Mouse (Mus musculus) heart, embryonic 16.5 days (tissue): Measurements from ENCODE around the gene Toe1. TPM values are rescaled to one million over a fixed set of nuclear protein-coding genes. Genes with fewer than 3 reads are reported as not detected.
"Not testable (repeated sequence)": the region's sequence is repeated elsewhere in the genome, so short reads cannot be mapped to it uniquely, and the experiment has no call there.

Experiments used
- ATAC-seq: fragments of 200-750 bp; cut with Nextera tagmentation; replicated peaks from 2 replicates; pipeline ENCODE4 v1.8.0; 2017; ENCODE audit warnings: moderate number of reproducible peaks; ENCODE audit not compliant: insufficient read depth, low FRiP score; ENCODE audit errors: extremely low read depth
- H3K27ac ChIP-seq: fragments of 300-500 bp; sonication (generic); 2 replicates; pipeline ENCODE4 v1.5.1; 2014; ENCODE audit warnings: mild to moderate bottlenecking, low read length, control low read depth, moderate library complexity
- H3K27me3 ChIP-seq: fragments of 300-500 bp; sonication (generic); 2 replicates; pipeline ENCODE4 v1.6.1; 2014; ENCODE audit warnings: low read length, mixed read lengths; ENCODE audit not compliant: control insufficient read depth, insufficient read depth
- H3K36me3 ChIP-seq: fragments of 300-500 bp; sonication (generic); 2 replicates; pipeline ENCODE4 v1.6.1; 2014; ENCODE audit not compliant: control insufficient read depth, insufficient read depth
- H3K4me1 ChIP-seq: fragments of 300-500 bp; sonication (generic); 2 replicates; pipeline ENCODE4 v1.6.1; 2014; ENCODE audit warnings: low read length, mixed read lengths; ENCODE audit not compliant: control insufficient read depth, insufficient read depth
- H3K4me2 ChIP-seq: fragments of 300-500 bp; sonication (generic); 2 replicates; pipeline ENCODE4 v1.6.1; 2014; ENCODE audit warnings: low read depth, mild to moderate bottlenecking, control low read depth, low read length
- H3K4me3 ChIP-seq: fragments of 300-500 bp; sonication (generic); 2 replicates; pipeline ENCODE4 v1.5.1; 2014; ENCODE audit warnings: mild to moderate bottlenecking, control low read depth, low read length
- H3K9ac ChIP-seq: fragments of 300-500 bp; sonication (generic); 2 replicates; pipeline ENCODE4 v1.6.1; 2014; ENCODE audit warnings: low read length, control low read depth
- H3K9me3 ChIP-seq: fragments of 300-500 bp; sonication (generic); replicated peaks from 2 replicates; pipeline ENCODE4 v1.6.1; 2016; ENCODE audit warnings: low read length; ENCODE audit not compliant: control insufficient read depth
- WGBS: fragments of 180-500 bp; shearing (Covaris S2); extraction: QIAGEN DNeasy Blood & Tissue Kit; methylation state at CpG from one replicate; pipeline ENCODE4 v1.1.7; 2014; 5-methylcytosine and 5-hydroxymethylcytosine counted together
- polyA plus RNA-seq: library from polyadenylated mRNA; unstranded; fragments of >200 nt; fragmentation: Nextera tagmentation; extraction: Ambion mirVana; gene quantifications from 2 replicates; pipeline ENCODE4 v1.2.1, GENCODE M21; 2015

Gene Toe1
- 23.4 and 23.5 TPM in 2 replicates for polyA plus RNA-seq

GRCm38 (mm10) chr4:116807197-116808129 lies at the start of gene Toe1, which contains the start of gene Mutyh:
Gene Toe1 (minus strand): TSS chr4:116807640.
Gene Mutyh (plus strand): TSS chr4:116807723.
- Histone ChIP-seq H3K9me3 (no peaks in the 10 kb centered on the region), H3K27ac (peak within 1 kb of the TSS; percentile 91), H3K36me3 (peaks cover 23% of the 10 kb centered on the region), H3K4me1 (peaks cover 11% of the 10 kb centered on the region), H3K4me2 (peak within 1 kb of the TSS; percentile 56), H3K4me3 (peak within 1 kb of the TSS; percentile 90), H3K27me3 (no peaks in the 10 kb centered on the region), H3K9ac (peak within 1 kb of the TSS; percentile 89)
- WGBS: under 1% methylated on average over 58 of the region's 58 CpGs
- ATAC-seq: peak; percentile 100

GRCm38 (mm10) chr4:116857203-116857602 lies 49.8 kb upstream of the Toe1 start:
- ATAC-seq: no peak
- Histone ChIP-seq H3K27ac (no peak overlapping the region), H3K9me3 (no peaks in the 10 kb centered on the region), H3K36me3 (no peaks in the 10 kb centered on the region), H3K27me3 (no peaks in the 10 kb centered on the region), H3K9ac (no peak overlapping the region), H3K4me1 (no peaks in the 10 kb centered on the region), H3K4me3 (no peak overlapping the region), H3K4me2 (no peak overlapping the region)
- 90% methylated on average over 10 of the region's 10 CpGs for WGBS

GRCm38 (mm10) chr4:116854286-116854685 lies 46.8 kb upstream of the Toe1 start:
- WGBS: 19% methylated on average over 2 of the region's 2 CpGs
- Histone ChIP-seq H3K9me3 (no peaks in the 10 kb centered on the region), H3K9ac (no peak overlapping the region), H3K27me3 (no peaks in the 10 kb centered on the region), H3K4me1 (no peaks in the 10 kb centered on the region), H3K36me3 (no peaks in the 10 kb centered on the region), H3K4me2 (no peak overlapping the region), H3K27ac (no peak overlapping the region), H3K4me3 (no peak overlapping the region)
- no peak for ATAC-seq

GRCm38 (mm10) chr4:116849901-116850300 lies 42.5 kb upstream of the Toe1 start:
- no peak overlapping the region for H3K27ac ChIP-seq
- no peaks in the 10 kb centered on the region for H3K36me3 ChIP-seq
- H3K9me3 ChIP-seq: no peaks in the 10 kb centered on the region
- no peak overlapping the region for H3K4me3 ChIP-seq
- no peak overlapping the region for H3K9ac ChIP-seq
- H3K27me3 ChIP-seq: no peaks in the 10 kb centered on the region
- ATAC-seq: no peak
- no peaks in the 10 kb centered on the region for H3K4me1 ChIP-seq
- 84% methylated on average over 3 of the region's 3 CpGs for WGBS
- H3K4me2 ChIP-seq: no peak overlapping the region

GRCm38 (mm10) chr4:116844324-116844723 lies 36.9 kb upstream of the Toe1 start:
- Histone ChIP-seq H3K4me2 (no peak overlapping the region), H3K9me3 (no peaks in the 10 kb centered on the region; the same call in 1 of the 2 replicates), H3K9ac (no peak overlapping the region), H3K4me3 (no peak overlapping the region), H3K27me3 (peaks cover 8% of the 10 kb centered on the region), H3K27ac (no peak overlapping the region), H3K4me1 (no peaks in the 10 kb centered on the region), H3K36me3 (no peaks in the 10 kb centered on the region)
- 95% methylated on average over 3 of the region's 3 CpGs for WGBS
- no peak for ATAC-seq

- no peak for ATAC-seq
- Histone ChIP-seq H3K27ac (no peak overlapping the region), H3K9me3 (no peaks in the 10 kb centered on the region; the same call in 1 of the 2 replicates), H3K27me3 (peaks cover 11% of the 10 kb centered on the region), H3K9ac (no peak overlapping the region), H3K36me3 (no peaks in the 10 kb centered on the region), H3K4me1 (no peaks in the 10 kb centered on the region), H3K4me2 (no peak overlapping the region), H3K4me3 (no peak overlapping the region)
- WGBS: 86% methylated on average over 6 of the region's 6 CpGs
Measured at GRCm38 (mm10) chr4:116840841-116841240, 33.4 kb upstream of the Toe1 start.

GRCm38 (mm10) chr4:116840096-116840495 lies 32.7 kb upstream of the Toe1 start:
- H3K4me3 ChIP-seq: peak overlapping the region; percentile 29; the same call in 1 of the 2 replicates
- 9% methylated on average over 20 of the region's 29 CpGs for WGBS

GRCm38 (mm10) chr4:116838999-116839398 lies 31.6 kb upstream of the Toe1 start:
- no peak overlapping the region for H3K4me3 ChIP-seq
- no peaks in the 10 kb centered on the region for H3K36me3 ChIP-seq
- no peaks in the 10 kb centered on the region for H3K4me1 ChIP-seq
- no peak overlapping the region for H3K9ac ChIP-seq
- no peak overlapping the region for H3K27ac ChIP-seq
- H3K9me3 ChIP-seq: no peaks in the 10 kb centered on the region
- no peak for ATAC-seq
- H3K4me2 ChIP-seq: no peak overlapping the region
- WGBS: 47% methylated on average over 2 of the region's 2 CpGs
- peaks cover 11% of the 10 kb centered on the region for H3K27me3 ChIP-seq

More at GRCm38 (mm10) chr4:116840096-116840495, 32.7 kb upstream of the Toe1 start:
- Histone ChIP-seq H3K9ac (0 out of 2 replicates have a peak overlapping the region, but pooled peaks have one; percentile 11), H3K4me2 (peak overlapping the region; percentile 50), H3K27me3 (peaks cover 11% of the 10 kb centered on the region)
- not testable (repeated sequence) for ATAC-seq, H3K27ac ChIP-seq, H3K36me3 ChIP-seq, H3K4me1 ChIP-seq, H3K9me3 ChIP-seq

- Histone ChIP-seq H3K4me2 (no peak overlapping the region), H3K27ac (no peak overlapping the region), H3K9ac (no peak overlapping the region), H3K27me3 (no peaks in the 10 kb centered on the region), H3K4me1 (peaks cover 5% of the 10 kb centered on the region; the same call in 1 of the 2 replicates), H3K4me3 (no peak overlapping the region), H3K9me3 (no peaks in the 10 kb centered on the region), H3K36me3 (no peaks in the 10 kb centered on the region)
- no peak for ATAC-seq
- 39% methylated on average over 6 of the region's 6 CpGs for WGBS
Measured at GRCm38 (mm10) chr4:116830070-116830368, 22.6 kb upstream of the Toe1 start.
